Mouse (Mus musculus) hematopoietic stem cell, adult 5-6 weeks (primary cell): ENCODE data around the gene Olfr15. TPM values are rescaled to one million over a fixed set of nuclear protein-coding genes. Genes with fewer than 3 reads are reported as not detected.
"Not testable (repeated sequence)": the region's sequence is repeated elsewhere in the genome, so short reads cannot be mapped to it uniquely, and the experiment has no call there.

ENCODE experiments used
- ATAC-seq, 2 experiments: fragments of 125-278 bp in 1 of 2; replicated peaks in 1 of 2; 2 replicates each; pipeline ENCODE4 v1.8.0; 2016 to 2017; ENCODE audit warnings: inconsistent platforms in 2 of 2, mild to moderate bottlenecking in 2 of 2, moderate number of reproducible peaks in 2 of 2, low read depth in 1 of 2, moderate TSS enrichment in 1 of 2; ENCODE audit not compliant: low FRiP score in 2 of 2, poor library complexity in 2 of 2, severe bottlenecking in 2 of 2, insufficient read depth in 1 of 2, low TSS enrichment in 1 of 2
- total RNA-seq: library from RNA; stranded (forward); fragments of 172-1452, 232-1000 nt; gene quantifications from 2 replicates; pipeline ENCODE4 v1.2.3, GENCODE M21; 2017

The Olfr15 gene
- total RNA-seq: not detected in 2 replicates

GRCm38 (mm10) chr16:3830588-3831109 lies at the start of gene Olfr15:
TSS of gene Olfr15 (plus strand) at chr16:3830878.
- no peak; a peak in 1 of 4 replicates for ATAC-seq

GRCm38 (mm10) chr16:3781237-3781636 lies 49.4 kb upstream of the Olfr15 start:
- ATAC-seq: no peak

- no peak for ATAC-seq
Measured at GRCm38 (mm10) chr16:3788394-3788793, 42.3 kb upstream of the Olfr15 start.

GRCm38 (mm10) chr16:3808176-3808575 lies 22.5 kb upstream of the Olfr15 start:
- no peak for ATAC-seq

GRCm38 (mm10) chr16:3814667-3815066 lies 16.0 kb upstream of the Olfr15 start:
- ATAC-seq: not testable (repeated sequence)

- no peak for ATAC-seq
Measured at GRCm38 (mm10) chr16:3820202-3820601, 10.5 kb upstream of the Olfr15 start.

GRCm38 (mm10) chr16:3828021-3828420 lies 2.7 kb upstream of the Olfr15 start:
- ATAC-seq: no peak

- ATAC-seq: no peak; a peak in 1 of 4 replicates
Measured at GRCm38 (mm10) chr16:3829727-3830126, 951 bp upstream of the Olfr15 start.

GRCm38 (mm10) chr16:3835461-3835860 lies 4.8 kb downstream of the Olfr15 start:
- ATAC-seq: no peak

GRCm38 (mm10) chr16:3839157-3839885 lies 8.6 kb downstream of the Olfr15 start:
- ATAC-seq: peak; percentile 65 to 67; a peak in 2 of 4 replicates

- no peak for ATAC-seq
Measured at GRCm38 (mm10) chr16:3842989-3843388, 12.3 kb downstream of the Olfr15 start.

GRCm38 (mm10) chr16:3843796-3844195 lies 13.1 kb downstream of the Olfr15 start:
- no peak for ATAC-seq

- ATAC-seq: peak; percentile 100
Measured at GRCm38 (mm10) chr16:3846711-3847518, 16.2 kb downstream of the Olfr15 start, which contains the start of gene Zfp174. TSS of gene Zfp174 (plus strand) at chr16:3847268.

- ATAC-seq: no peak
Measured at GRCm38 (mm10) chr16:3847871-3848270, 17.2 kb downstream of the Olfr15 start.

- ATAC-seq: no peak
Measured at GRCm38 (mm10) chr16:3848416-3848815, 17.7 kb downstream of the Olfr15 start.

GRCm38 (mm10) chr16:3851301-3851700 lies 20.6 kb downstream of the Olfr15 start:
- ATAC-seq: not testable (repeated sequence)

- no peak for ATAC-seq
Measured at GRCm38 (mm10) chr16:3852586-3852985, 21.9 kb downstream of the Olfr15 start.
